Mouse (Mus musculus) left cerebral cortex, postnatal 10 days (tissue): ENCODE data around the gene Fgd2. TPM values are rescaled to one million over a fixed set of nuclear protein-coding genes. Genes with fewer than 3 reads are reported as not detected.
"Not testable (repeated sequence)": the region's sequence is repeated elsewhere in the genome, so short reads cannot be mapped to it uniquely, and the experiment has no call there.

Experiments used
- DNase-seq, 2 experiments: peaks; one replicate each; pipeline ENCODE4 v3.0.0; 2021 to 2022; ENCODE audit warnings: low spot score in 2 of 2, mixed read lengths in 1 of 2; ENCODE audit errors: extremely low spot score in 1 of 2
- intact Hi-C: fragments of 180-260 bp; cut with DNase I; formaldehyde crosslinking; loops from one replicate; pipeline ENCODE4 v1.15.1; 2025
- total RNA-seq, 2 experiments: library from RNA; stranded (reverse); gene quantifications; 2 replicates each; pipeline ENCODE4 v1.2.3; 2021

Gene Fgd2
- total RNA-seq, 2 experiments from 2014 or later, result 8.7 to 10.4 TPM

GRCm38 (mm10) chr17:29330671-29331410 lies 29.9 kb upstream of the Fgd2 start:
- intact Hi-C loops, result no loop called here
- peak in 1 of 2 experiments; percentile 24 for DNase-seq

GRCm38 (mm10) chr17:29332186-29332685 lies 28.5 kb upstream of the Fgd2 start:
- DNase-seq, result peak in 1 of 2 experiments; percentile 25
- intact Hi-C loops, result no loop called here

GRCm38 (mm10) chr17:29336266-29336990 lies 24.3 kb upstream of the Fgd2 start:
- DNase-seq, result peak in 1 of 2 experiments; percentile 18
- intact Hi-C loops, result no loop called here

- intact Hi-C loops, result no loop called here
- DNase-seq, result peak in 1 of 2 experiments; percentile 49
Observed at GRCm38 (mm10) chr17:29337979-29338823, 22.5 kb upstream of the Fgd2 start.

- intact Hi-C loops, result no loop called here
- DNase-seq, result peak in 1 of 2 experiments; percentile 64
Observed at GRCm38 (mm10) chr17:29339170-29339768, 21.4 kb upstream of the Fgd2 start.

GRCm38 (mm10) chr17:29340406-29341261 lies 20.1 kb upstream of the Fgd2 start:
- intact Hi-C loops, result loop anchor here (10.0 kb wide), 1 partner anchor 76 kb away; the partner anchor contains the start of genes BC004004 and Ppil1
- peak in 1 of 2 experiments; percentile 56 for DNase-seq

GRCm38 (mm10) chr17:29341591-29342003 lies 19.1 kb upstream of the Fgd2 start:
- no peak for DNase-seq

GRCm38 (mm10) chr17:29342010-29342910 lies 18.5 kb upstream of the Fgd2 start:
- intact Hi-C loops, result loop anchor here (10.0 kb wide), 1 partner anchor 77 kb away; the partner anchor contains the start of genes BC004004 and Ppil1
- DNase-seq, result peak in 1 of 2 experiments; percentile 74

More at GRCm38 (mm10) chr17:29341591-29342003, 19.1 kb upstream of the Fgd2 start:
- intact Hi-C loops, result loop anchor here (10.0 kb wide), 1 partner anchor 77 kb away; the partner anchor contains the start of genes BC004004 and Ppil1

- no peak for DNase-seq
- intact Hi-C loops, result loop anchor here (10.0 kb wide), 1 partner anchor 78 kb away; the partner anchor contains the start of genes BC004004 and Ppil1
Observed at GRCm38 (mm10) chr17:29343241-29343640, 17.5 kb upstream of the Fgd2 start.

GRCm38 (mm10) chr17:29345272-29345671 lies 15.4 kb upstream of the Fgd2 start:
- intact Hi-C loops, result loop anchor here (10.0 kb wide), 1 partner anchor 80 kb away; the partner anchor contains the start of genes BC004004 and Ppil1
- no peak for DNase-seq

- intact Hi-C loops, result loop anchor here (10.0 kb wide), 1 partner anchor 82 kb away; the partner anchor contains the start of genes BC004004 and Ppil1
- peak; percentile 61 to 69 for DNase-seq
Observed at GRCm38 (mm10) chr17:29346496-29347125, 14.1 kb upstream of the Fgd2 start.

- DNase-seq, result peak in 1 of 2 experiments; percentile 78
- intact Hi-C loops, result loop anchor here (10.0 kb wide), 1 partner anchor 82 kb away; the partner anchor contains the start of genes BC004004 and Ppil1
Observed at GRCm38 (mm10) chr17:29347126-29347644, 13.5 kb upstream of the Fgd2 start.

- intact Hi-C loops, result loop anchor here (10.0 kb wide), 1 partner anchor 83 kb away; the partner anchor contains the start of genes BC004004 and Ppil1
- DNase-seq, result peak; percentile 93 to 99
Observed at GRCm38 (mm10) chr17:29347645-29348256, 13.0 kb upstream of the Fgd2 start, which contains the start of gene Mtch1. TSS of gene Mtch1 (minus strand) at chr17:29347934.

GRCm38 (mm10) chr17:29348996-29349395 lies 11.7 kb upstream of the Fgd2 start:
- intact Hi-C loops, result loop anchor here (10.0 kb wide), 1 partner anchor 84 kb away; the partner anchor contains the start of genes BC004004 and Ppil1
- no peak for DNase-seq

GRCm38 (mm10) chr17:29351056-29351455 lies 9.7 kb upstream of the Fgd2 start:
- DNase-seq, intact Hi-C loops: not testable (repeated sequence)
